Mouse (Mus musculus) layer of hippocampus, adult 8-10 months (tissue): ENCODE data around the gene Foxi3. TPM values are rescaled to one million over a fixed set of nuclear protein-coding genes. Genes with fewer than 3 reads are reported as not detected.

Experiments used
- DNase-seq, 2 experiments: peaks; one replicate each; pipeline ENCODE4 v3.0.0; 2022; ENCODE audit warnings: low spot score in 2 of 2
- total RNA-seq, 4 experiments: library from RNA; stranded (reverse); gene quantifications; 2 replicates each; pipeline ENCODE4 v1.2.4; 2022

The Foxi3 gene
- total RNA-seq, 4 experiments from 2014 or later: not detected

GRCm38 (mm10) chr6:70986683-70987082 lies 30.4 kb downstream of the Foxi3 start:
- no peak for DNase-seq

DNA sequence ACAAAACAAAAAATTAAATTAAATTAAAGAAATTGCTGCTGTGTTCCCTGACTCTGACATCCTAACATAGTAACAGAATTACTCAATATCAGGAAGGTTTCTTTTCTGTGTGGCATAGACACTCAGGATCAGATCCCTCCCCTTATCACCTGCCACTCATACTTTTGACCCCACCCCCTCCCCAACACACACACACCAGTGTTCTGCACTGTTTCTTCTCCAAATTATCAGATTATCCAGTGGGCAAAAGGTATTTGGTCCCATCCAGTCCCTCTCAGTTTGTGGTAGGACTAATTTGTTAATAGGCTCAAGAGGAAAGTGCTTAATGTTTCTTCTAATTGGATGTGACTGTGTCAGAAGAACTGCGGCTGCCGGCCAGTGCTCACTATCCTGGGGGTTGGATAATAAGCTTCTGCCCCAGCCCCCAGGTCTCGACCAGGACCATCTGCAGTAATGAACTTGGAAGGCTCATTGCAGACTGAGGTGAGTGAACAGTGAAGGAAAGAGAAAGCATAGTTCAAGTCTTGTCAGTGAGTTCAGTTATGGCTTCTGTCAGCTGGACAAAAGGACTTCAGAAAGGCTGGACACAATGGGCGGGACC lies 39.9 kb downstream of the Foxi3 start:
- DNase-seq: no peak

- no peak for DNase-seq
Measured at GRCm38 (mm10) chr6:71002656-71003055, 46.3 kb downstream of the Foxi3 start.

- DNase-seq: no peak
Measured at GRCm38 (mm10) chr6:71004161-71004560, 47.8 kb downstream of the Foxi3 start.

Other genes with a start within 250 kb of the Foxi3 start
- 10 to 100 TPM; 12.9 to 17.6 (median 14.5) TPM for gene Rpia, start 164.3 kb upstream of the Foxi3 start, total RNA-seq
- gene Eif2ak3, start 112.0 kb upstream of the Foxi3 start, total RNA-seq: 10 to 100 TPM; 20.5 to 24.2 (median 23.1) TPM
- gene Tex37, start 37.6 kb upstream of the Foxi3 start, total RNA-seq: not detected
- gene Thnsl2, start 187.9 kb downstream of the Foxi3 start, total RNA-seq: 1 to 10 TPM; 3.8 to 6.2 (median 4.8) TPM
- not detected for gene Fabp1, start 243.3 kb downstream of the Foxi3 start, total RNA-seq